Mouse (Mus musculus): ENCODE results near the gene Col5a1. TPM values are rescaled to one million over a fixed set of nuclear protein-coding genes. Genes with fewer than 3 reads are reported as not detected.

Gene Col5a1
- total and polyA plus RNA-seq, 3 experiments: 31.1 to 75.5 TPM; not detected in 1

- peaks cover 0 to 2% of the 10 kb centered on the region in 2 experiments; a peak in 1 of 4 replicates for H3K27me3 ChIP-seq (ENCODE audit: control insufficient read depth in 1 of 2, insufficient read depth in 2 of 2, low read length in 2 of 2)
- no peaks in the 10 kb centered on the region for H3K79me2 ChIP-seq (ENCODE audit: control insufficient read depth, insufficient read depth, low read length, poor library complexity)
- H3K4me3 ChIP-seq (ENCODE audit: control insufficient read depth in 1 of 2, insufficient read depth in 1 of 2, low read depth in 2 of 2, low read length in 2 of 2): no peak overlapping the region
- TF ChIP-seq KAT2A (conservative IDR thresholded peaks at IDR 0.05; ENCODE audit: low read depth, low read length) (no peak), ELF1 (IDR thresholded peaks at IDR 0.05; ENCODE audit: low read depth, low read length) (no peak), BHLHE40 (IDR thresholded peaks at IDR 0.05; ENCODE audit: borderline replicate concordance, low read depth, low read length) (no peak), ETS1 (IDR thresholded peaks at IDR 0.05; ENCODE audit: low read depth, low read length) (no peak), E2F4 (IDR thresholded peaks at IDR 0.05; ENCODE audit: borderline replicate concordance, low read depth, low read length) (no peak), UBTF (IDR thresholded peaks at IDR 0.05; ENCODE audit: borderline replicate concordance, insufficient read depth, low read depth, low read length) (no peak), MXI1 (IDR thresholded peaks at IDR 0.05; ENCODE audit: low read depth, low read length) (no peak), JUND (IDR thresholded peaks at IDR 0.05; ENCODE audit: low read depth, low read length) (no peak), POLR2AphosphoS5 (IDR thresholded peaks at IDR 0.05; ENCODE audit: borderline replicate concordance, low read depth, low read length) (no peak), TBP (IDR thresholded peaks at IDR 0.05; ENCODE audit: low read depth, low read length) (no peak), SMC3 (IDR thresholded peaks at IDR 0.05; ENCODE audit: low read depth, low read length) (no peak), RAD21 (IDR thresholded peaks at IDR 0.05; ENCODE audit: low read depth, low read length) (no peak), EP300 (IDR thresholded peaks at IDR 0.05; ENCODE audit: low read depth in 1 of 2, low read length in 2 of 2) (no peak), CHD1 (IDR thresholded peaks at IDR 0.05; ENCODE audit: low read depth, low read length) (no peak)
- no peak overlapping the region for H3K9ac ChIP-seq (ENCODE audit: control insufficient read depth, low read depth, low read length, poor library complexity, severe bottlenecking)
- no peaks in the 10 kb centered on the region for H3K9me3 ChIP-seq (replicated peaks; ENCODE audit: insufficient read depth, low read length)
- H3K36me3 ChIP-seq (ENCODE audit: control insufficient read depth in 1 of 2, insufficient read depth in 2 of 2, low read length in 2 of 2): no peaks in the 10 kb centered on the region
- no peak for DNase-seq (ENCODE audit: low read depth, low spot score)
- no peak overlapping the region for H3K27ac ChIP-seq (ENCODE audit: control insufficient read depth, low read depth, low read length)
- H3K4me1 ChIP-seq (ENCODE audit: control insufficient read depth in 1 of 2, insufficient read depth in 2 of 2, low read length in 2 of 2): no peaks in the 10 kb centered on the region
Observed at GRCm38 (mm10) chr2:27931130-27931529, 44.9 kb downstream of the Col5a1 start.

GRCm38 (mm10) chr2:27931971-27932370 is 45.7 kb downstream of the Col5a1 start:
- Histone ChIP-seq H3K36me3 (ENCODE audit: control insufficient read depth in 1 of 2, insufficient read depth in 2 of 2, low read length in 2 of 2) (no peaks in the 10 kb centered on the region), H3K9ac (ENCODE audit: control insufficient read depth, low read depth, low read length, poor library complexity, severe bottlenecking) (no peak overlapping the region), H3K79me2 (ENCODE audit: control insufficient read depth, insufficient read depth, low read length, poor library complexity) (no peaks in the 10 kb centered on the region), H3K27me3 (ENCODE audit: control insufficient read depth in 1 of 2, insufficient read depth in 2 of 2, low read length in 2 of 2) (peaks cover 0 to 2% of the 10 kb centered on the region in 2 experiments; a peak in 1 of 4 replicates), H3K4me3 (ENCODE audit: control insufficient read depth in 1 of 2, insufficient read depth in 1 of 2, low read depth in 2 of 2, low read length in 2 of 2) (no peak overlapping the region), H3K4me1 (ENCODE audit: control insufficient read depth in 1 of 2, insufficient read depth in 2 of 2, low read length in 2 of 2) (no peaks in the 10 kb centered on the region), H3K9me3 (replicated peaks; ENCODE audit: insufficient read depth, low read length) (no peaks in the 10 kb centered on the region), H3K27ac (ENCODE audit: control insufficient read depth, low read depth, low read length) (no peak overlapping the region)
- TF ChIP-seq BHLHE40 (IDR thresholded peaks at IDR 0.05; ENCODE audit: borderline replicate concordance, low read depth, low read length): no peak
- TF ChIP-seq EP300 (IDR thresholded peaks at IDR 0.05; ENCODE audit: low read depth in 1 of 2, low read length in 2 of 2): no peak
- no peak for TF ChIP-seq RAD21 (IDR thresholded peaks at IDR 0.05; ENCODE audit: low read depth, low read length)
- TF ChIP-seq SMC3 (IDR thresholded peaks at IDR 0.05; ENCODE audit: low read depth, low read length): no peak
- no peak for TF ChIP-seq MXI1 (IDR thresholded peaks at IDR 0.05; ENCODE audit: low read depth, low read length)
- TF ChIP-seq TAL1 (IDR thresholded peaks at IDR 0.05; ENCODE audit: low read length): no peak
- no peak for TF ChIP-seq SIN3A (IDR thresholded peaks at IDR 0.05; ENCODE audit: low read length)
- no peak for TF ChIP-seq TBP (IDR thresholded peaks at IDR 0.05; ENCODE audit: low read depth, low read length)
- no peak for TF ChIP-seq RCOR1 (IDR thresholded peaks at IDR 0.05; ENCODE audit: low read depth, low read length)
- no peak for TF ChIP-seq KAT2A (conservative IDR thresholded peaks at IDR 0.05; ENCODE audit: low read depth, low read length)
- TF ChIP-seq CHD2 (IDR thresholded peaks at IDR 0.05; ENCODE audit: low read length): no peak
- DNase-seq (ENCODE audit: low read depth, low spot score): no peak
